Mouse (Mus musculus): ENCODE measurements around the gene Cdkn2b.

- TF ChIP-seq POLR2A (IDR thresholded peaks at IDR 0.05; ENCODE audit: low read depth, low read length) (no peak), CTCF (IDR thresholded peaks at IDR 0.05; ENCODE audit: extremely low read depth, insufficient read depth, insufficient read length, insufficient replicate concordance) (no peak)
Observed at GRCm38 (mm10) chr4:89299721-89300120, 11.1 kb downstream of the Cdkn2b start.

Measured in spleen, adult 2 months (tissue).